Mouse (Mus musculus) small intestine, adult 2 months (tissue): ENCODE measurements around the gene Ltbp3.

ENCODE experiments used
- CTCF ChIP-seq: fragments of 200-500 bp; IDR thresholded peaks from 2 replicates; pipeline ENCODE4 v1.5.1; 2012; ENCODE audit warnings: low read depth, mild to moderate bottlenecking, control low read depth, inconsistent platforms, low read length, moderate library complexity, mixed read lengths; ENCODE audit not compliant: insufficient replicate concordance, insufficient read length; ENCODE audit errors: extremely low read depth
- POLR2A ChIP-seq: fragments of 200-500 bp; IDR thresholded peaks from 2 replicates; pipeline ENCODE4 v1.6.1; 2012; ENCODE audit warnings: low read depth, mild to moderate bottlenecking, control low read depth, inconsistent platforms, low read length, moderate library complexity

- TF ChIP-seq CTCF, result no peak
- no peak for TF ChIP-seq POLR2A
Observed at GRCm38 (mm10) chr19:5742241-5742641, 1.5 kb downstream of the Ltbp3 start.
